Mouse (Mus musculus): ENCODE measurements around the gene S100a1. TPM values are rescaled to one million over a fixed set of nuclear protein-coding genes. Genes with fewer than 3 reads are reported as not detected.

S100a1 gene
- polyA plus RNA-seq, 1 experiment: 771 TPM

- no peak for DNase-seq
- no peaks in the 10 kb centered on the region for H3K27me3 ChIP-seq (replicated peaks; ENCODE audit: control insufficient read depth, insufficient read depth, low read length)
- no peak for TF ChIP-seq CTCF (conservative IDR thresholded peaks at IDR 0.05; ENCODE audit: insufficient read depth, insufficient read length, low read depth, low read length)
- no peak overlapping the region for H3K4me3 ChIP-seq (ENCODE audit: insufficient read depth, low read depth, low read length)
- no peaks in the 10 kb centered on the region; the same call in 1 of the 2 replicates for H3K36me3 ChIP-seq (ENCODE audit: control insufficient read depth, insufficient read depth, low read length)
- no peaks in the 10 kb centered on the region for H3K4me1 ChIP-seq (ENCODE audit: control insufficient read depth, insufficient read depth, low read length)
- WGBS: 59% methylated on average over 2 of the region's 2 CpGs
- H3K27ac ChIP-seq (ENCODE audit: insufficient read depth, low read depth, low read length): no peak overlapping the region
Observed at GRCm38 (mm10) chr3:90526076-90526475, 11.9 kb upstream of the S100a1 start.

- no peak overlapping the region for H3K27ac ChIP-seq (ENCODE audit: insufficient read depth, low read depth, low read length)
- 64% methylated on average over 4 of the region's 4 CpGs for WGBS
- no peak overlapping the region for H3K4me3 ChIP-seq (ENCODE audit: insufficient read depth, low read depth, low read length)
- no peaks in the 10 kb centered on the region; the same call in 1 of the 2 replicates for H3K36me3 ChIP-seq (ENCODE audit: control insufficient read depth, insufficient read depth, low read length)
- DNase-seq: peak; percentile 81
- peak; percentile 82 for TF ChIP-seq CTCF (conservative IDR thresholded peaks at IDR 0.05; ENCODE audit: insufficient read depth, insufficient read length, low read depth, low read length)
- no peak for TF ChIP-seq POLR2A (IDR thresholded peaks at IDR 0.05; ENCODE audit: low read depth, low read length)
- no peaks in the 10 kb centered on the region for H3K27me3 ChIP-seq (replicated peaks; ENCODE audit: control insufficient read depth, insufficient read depth, low read length)
- H3K4me1 ChIP-seq (ENCODE audit: control insufficient read depth, insufficient read depth, low read length): no peaks in the 10 kb centered on the region
Observed at GRCm38 (mm10) chr3:90525421-90525820, 11.2 kb upstream of the S100a1 start.

GRCm38 (mm10) chr3:90517711-90518110 is 3.5 kb upstream of the S100a1 start:
- no peak overlapping the region for H3K4me3 ChIP-seq (ENCODE audit: insufficient read depth, low read depth, low read length)
- H3K27me3 ChIP-seq (replicated peaks; ENCODE audit: control insufficient read depth, insufficient read depth, low read length): no peaks in the 10 kb centered on the region
- H3K27ac ChIP-seq (ENCODE audit: insufficient read depth, low read depth, low read length): no peak overlapping the region
- TF ChIP-seq CTCF (conservative IDR thresholded peaks at IDR 0.05; ENCODE audit: insufficient read depth, insufficient read length, low read depth, low read length) (no peak), POLR2A (IDR thresholded peaks at IDR 0.05; ENCODE audit: low read depth, low read length) (no peak)
- H3K4me1 ChIP-seq (ENCODE audit: control insufficient read depth, insufficient read depth, low read length): no peaks in the 10 kb centered on the region
- no peak for DNase-seq
- H3K36me3 ChIP-seq (ENCODE audit: control insufficient read depth, insufficient read depth, low read length): no peaks in the 10 kb centered on the region; the same call in 1 of the 2 replicates
- WGBS: 74% methylated on average over 4 of the region's 4 CpGs

GRCm38 (mm10) chr3:90515789-90516188 is 1.6 kb upstream of the S100a1 start:
- no peak overlapping the region for H3K4me3 ChIP-seq (ENCODE audit: insufficient read depth, low read depth, low read length)
- WGBS: 96% methylated on average over 4 of the region's 4 CpGs
- H3K27ac ChIP-seq (ENCODE audit: insufficient read depth, low read depth, low read length): no peak overlapping the region

GRCm38 (mm10) chr3:90515242-90515641 is 1.1 kb upstream of the S100a1 start:
- TF ChIP-seq POLR2A (IDR thresholded peaks at IDR 0.05; ENCODE audit: low read depth, low read length): no peak
- no peak for TF ChIP-seq CTCF (conservative IDR thresholded peaks at IDR 0.05; ENCODE audit: insufficient read depth, insufficient read length, low read depth, low read length)
- Histone ChIP-seq H3K27me3 (replicated peaks; ENCODE audit: control insufficient read depth, insufficient read depth, low read length) (no peaks in the 10 kb centered on the region), H3K4me1 (ENCODE audit: control insufficient read depth, insufficient read depth, low read length) (no peaks in the 10 kb centered on the region), H3K4me3 (ENCODE audit: insufficient read depth, low read depth, low read length) (peak overlapping the region; percentile 60), H3K27ac (ENCODE audit: insufficient read depth, low read depth, low read length) (peak overlapping the region; percentile 72), H3K36me3 (ENCODE audit: control insufficient read depth, insufficient read depth, low read length) (no peaks in the 10 kb centered on the region)
- 11% methylated on average over 1 of the region's 1 CpGs for WGBS
- peak; percentile 74 for DNase-seq

More at GRCm38 (mm10) chr3:90515789-90516188, 1.6 kb upstream of the S100a1 start:
- TF ChIP-seq POLR2A (IDR thresholded peaks at IDR 0.05; ENCODE audit: low read depth, low read length) (no peak), CTCF (conservative IDR thresholded peaks at IDR 0.05; ENCODE audit: insufficient read depth, insufficient read length, low read depth, low read length) (no peak)
- H3K36me3 ChIP-seq (ENCODE audit: control insufficient read depth, insufficient read depth, low read length): no peaks in the 10 kb centered on the region
- H3K4me1 ChIP-seq (ENCODE audit: control insufficient read depth, insufficient read depth, low read length): no peaks in the 10 kb centered on the region
- DNase-seq: no peak
- no peaks in the 10 kb centered on the region for H3K27me3 ChIP-seq (replicated peaks; ENCODE audit: control insufficient read depth, insufficient read depth, low read length)

GRCm38 (mm10) chr3:90514691-90515090 is 499 bp upstream of the S100a1 start:
- Histone ChIP-seq H3K36me3 (ENCODE audit: control insufficient read depth, insufficient read depth, low read length) (no peaks in the 10 kb centered on the region), H3K4me3 (ENCODE audit: insufficient read depth, low read depth, low read length) (peak overlapping the region; percentile 60), H3K27me3 (replicated peaks; ENCODE audit: control insufficient read depth, insufficient read depth, low read length) (no peaks in the 10 kb centered on the region), H3K4me1 (ENCODE audit: control insufficient read depth, insufficient read depth, low read length) (no peaks in the 10 kb centered on the region), H3K27ac (ENCODE audit: insufficient read depth, low read depth, low read length) (peak overlapping the region; percentile 88)
- WGBS: under 1% methylated on average over 10 of the region's 10 CpGs
- DNase-seq: peak; percentile 85
- TF ChIP-seq CTCF (conservative IDR thresholded peaks at IDR 0.05; ENCODE audit: insufficient read depth, insufficient read length, low read depth, low read length): no peak
- peak; percentile 63 for TF ChIP-seq POLR2A (IDR thresholded peaks at IDR 0.05; ENCODE audit: low read depth, low read length)

GRCm38 (mm10) chr3:90512948-90513642 is 1.1 kb downstream of the S100a1 start:
- H3K27ac ChIP-seq (ENCODE audit: insufficient read depth, low read depth, low read length): peak overlapping the region; percentile 88
- TF ChIP-seq CTCF (conservative IDR thresholded peaks at IDR 0.05; ENCODE audit: insufficient read depth, insufficient read length, low read depth, low read length) (no peak), POLR2A (IDR thresholded peaks at IDR 0.05; ENCODE audit: low read depth, low read length) (no peak)
- 54% methylated on average over 9 of the region's 9 CpGs for WGBS
- H3K4me3 ChIP-seq (ENCODE audit: insufficient read depth, low read depth, low read length): peak overlapping the region; percentile 60
- H3K27me3 ChIP-seq (replicated peaks; ENCODE audit: control insufficient read depth, insufficient read depth, low read length): no peaks in the 10 kb centered on the region
- peak; percentile 30 for DNase-seq
- no peaks in the 10 kb centered on the region for H3K36me3 ChIP-seq (ENCODE audit: control insufficient read depth, insufficient read depth, low read length)
- peaks cover 1% of the 10 kb centered on the region; the same call in 1 of the 2 replicates for H3K4me1 ChIP-seq (ENCODE audit: control insufficient read depth, insufficient read depth, low read length)

All from kidney, adult 2 months (tissue).